Mouse (Mus musculus): ENCODE data around the gene Svs5. TPM values are rescaled to one million over a fixed set of nuclear protein-coding genes. Genes with fewer than 3 reads are reported as not detected.
A peak's percentile ranks its signal among the peaks of the same experiment; 100 is the strongest.
"Not testable (repeated sequence)": the region's sequence is repeated elsewhere in the genome, so short reads cannot be mapped to it uniquely, and the experiment has no call there.

Svs5 gene
- not detected in 2 replicates for polyA plus RNA-seq (2016; fragmentation: Nextera tagmentation; extraction: Ambion mirVana)

DNA sequence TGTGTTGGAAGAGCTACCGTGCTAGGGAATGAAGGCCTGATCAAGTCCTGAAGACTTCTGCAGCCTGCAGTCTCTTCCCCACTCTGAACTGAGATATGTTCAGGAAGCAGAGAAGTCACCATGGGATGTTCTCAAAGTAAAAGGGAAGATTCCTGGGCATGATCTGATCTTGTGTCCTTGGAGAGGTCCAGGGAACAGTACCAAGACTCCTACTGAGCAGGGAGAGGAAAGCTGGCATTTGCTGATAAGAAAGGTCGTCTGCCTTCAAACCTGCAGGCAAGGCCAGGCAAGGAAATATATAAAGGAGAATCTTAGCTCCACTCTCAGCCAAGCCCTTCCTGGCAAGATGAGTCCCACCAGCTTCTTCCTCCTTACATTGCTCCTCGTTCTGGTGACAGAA is at the start of gene Svs5:
TSS of gene Svs5 (plus strand) at position 301 of the 400 bp plus-strand sequence.
- not testable (repeated sequence) for H3K9me3 ChIP-seq (replicated peaks); H3K27me3 ChIP-seq (ENCODE audit: low read depth, poor library complexity, severe bottlenecking); H3K27ac ChIP-seq; H3K4me1 ChIP-seq; H3K36me3 ChIP-seq; H3K4me3 ChIP-seq; DNase-seq (ENCODE audit: low spot score)
- WGBS: 82% methylated on average over 3 of the region's 3 CpGs

DNA sequence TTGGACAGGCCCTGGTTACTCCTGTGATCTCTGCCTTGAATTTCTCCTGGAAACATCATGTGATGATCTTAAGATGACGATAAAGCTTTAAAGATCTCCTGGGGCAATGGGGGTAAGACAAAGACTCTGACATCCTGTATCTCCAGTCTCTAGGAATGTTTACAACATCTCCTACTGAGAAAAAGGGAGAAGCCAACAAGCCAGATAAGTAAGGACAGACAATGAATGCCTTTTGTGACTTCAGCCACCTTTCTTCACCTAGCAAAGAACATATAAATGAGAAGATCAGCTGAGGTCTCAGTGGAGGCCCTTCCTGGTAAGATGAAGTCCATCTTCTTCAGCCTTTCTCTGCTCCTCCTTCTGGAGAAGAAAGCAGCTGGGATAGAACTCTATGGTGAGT is 43.6 kb upstream of the Svs5 start, which contains the start of gene Svs3a:
TSS of gene Svs3a (plus strand) at position 301 of the 400 bp plus-strand sequence.
- not testable (repeated sequence) for H3K27me3 ChIP-seq (ENCODE audit: low read depth, poor library complexity, severe bottlenecking); H3K36me3 ChIP-seq; H3K27ac ChIP-seq; H3K9me3 ChIP-seq (replicated peaks); H3K4me1 ChIP-seq; H3K4me3 ChIP-seq; DNase-seq (ENCODE audit: low spot score)
- WGBS: 78% methylated on average over 1 of the region's 1 CpGs

DNA sequence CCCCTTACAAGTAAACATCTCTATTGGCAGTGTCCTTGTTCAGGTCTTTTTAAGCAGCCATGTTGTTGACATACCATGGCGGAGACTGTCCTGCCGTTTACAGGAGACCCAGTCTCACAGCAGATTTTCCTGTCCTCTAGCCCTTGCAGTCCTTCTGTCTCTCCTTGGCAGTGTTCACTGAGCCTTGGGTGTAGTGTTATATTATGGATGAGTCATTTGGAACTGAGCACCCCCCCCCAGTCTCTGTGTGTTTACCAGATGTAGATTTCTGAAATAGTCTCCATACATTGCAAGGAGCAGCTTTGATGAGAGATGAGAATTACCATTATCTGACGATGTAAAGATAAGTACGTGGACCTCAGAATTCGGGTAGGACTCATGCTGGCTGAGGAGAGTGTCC is 19.9 kb upstream of the Svs5 start:
- H3K36me3 ChIP-seq: no peaks in the 10 kb centered on the region
- H3K4me1 ChIP-seq: no peaks in the 10 kb centered on the region
- DNase-seq (ENCODE audit: low spot score): no peak
- 89% methylated on average over 5 of the region's 5 CpGs for WGBS
- H3K27me3 ChIP-seq (ENCODE audit: low read depth, poor library complexity, severe bottlenecking): no peaks in the 10 kb centered on the region
- no peak overlapping the region for H3K27ac ChIP-seq
- H3K4me3 ChIP-seq: no peak overlapping the region
- H3K9me3 ChIP-seq (replicated peaks): no peaks in the 10 kb centered on the region

DNA sequence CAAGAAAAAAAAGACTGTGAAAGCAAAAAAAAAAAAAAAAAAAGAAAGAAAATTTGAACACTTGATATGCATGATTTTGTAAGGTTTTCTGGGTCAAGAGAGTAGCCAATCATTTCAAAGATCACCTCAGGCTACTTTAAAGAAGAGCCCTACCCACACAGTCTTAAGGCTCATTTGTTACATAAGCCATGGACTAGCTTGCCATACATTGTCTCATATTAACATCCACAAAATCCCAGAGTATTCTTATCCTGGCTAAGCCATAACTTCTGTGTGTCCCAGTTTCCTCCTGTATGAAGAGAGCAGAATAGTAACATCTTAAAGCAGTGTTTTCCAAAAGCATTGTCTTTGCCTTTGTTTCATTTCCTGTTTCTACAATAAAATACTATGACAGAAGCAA is 17.1 kb upstream of the Svs5 start:
- not testable (repeated sequence) for DNase-seq (ENCODE audit: low spot score); H3K27ac ChIP-seq; H3K4me3 ChIP-seq; H3K4me1 ChIP-seq; H3K27me3 ChIP-seq (ENCODE audit: low read depth, poor library complexity, severe bottlenecking); H3K9me3 ChIP-seq (replicated peaks); H3K36me3 ChIP-seq

DNA sequence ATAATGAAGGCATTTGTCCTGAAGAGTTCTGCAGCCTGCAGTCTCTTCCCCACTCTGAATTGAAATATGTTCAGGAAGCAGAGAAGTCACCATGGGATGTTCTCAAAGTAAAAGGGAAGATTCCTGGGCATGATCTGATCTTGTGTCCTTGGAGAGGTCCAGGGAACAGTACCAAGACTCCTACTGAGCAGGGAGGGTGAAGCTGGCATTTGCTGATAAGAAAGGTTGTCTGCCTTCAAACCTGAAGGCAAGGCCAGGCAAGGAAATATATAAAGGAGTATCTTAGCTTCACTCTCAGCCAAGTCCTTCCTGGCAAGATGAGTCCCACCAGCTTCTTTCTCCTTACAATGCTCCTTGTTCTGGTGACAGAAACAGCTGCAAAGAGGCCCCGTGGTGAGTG is 16.1 kb upstream of the Svs5 start, which contains the start of gene Svs6:
TSS of gene Svs6 (plus strand) at position 301 of the 400 bp plus-strand sequence.
- H3K4me1 ChIP-seq; DNase-seq (ENCODE audit: low spot score); H3K9me3 ChIP-seq (replicated peaks); H3K36me3 ChIP-seq; H3K27ac ChIP-seq; H3K4me3 ChIP-seq; H3K27me3 ChIP-seq (ENCODE audit: low read depth, poor library complexity, severe bottlenecking): not testable (repeated sequence)
- 87% methylated on average over 1 of the region's 1 CpGs for WGBS

DNA sequence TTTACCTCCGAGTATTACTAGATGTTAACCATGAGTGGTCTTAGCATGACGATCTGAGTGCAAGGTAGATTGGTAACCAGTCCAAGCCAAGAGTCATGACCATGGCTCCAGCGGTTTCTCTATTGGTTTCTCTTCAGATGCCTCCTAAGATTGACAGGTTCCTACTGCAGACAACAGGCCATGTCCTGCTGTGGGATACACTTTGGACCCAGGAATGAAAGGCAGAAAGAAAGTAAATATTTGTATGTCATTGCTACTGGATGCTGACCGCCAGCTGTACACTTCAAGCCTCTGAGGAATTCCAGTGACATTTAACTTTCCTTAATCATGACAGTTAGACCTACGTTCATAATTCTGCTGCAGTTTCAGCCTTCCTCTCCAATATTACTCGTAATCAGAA is 11.6 kb upstream of the Svs5 start:
- DNase-seq (ENCODE audit: low spot score): no peak
- 87% methylated on average over 6 of the region's 6 CpGs for WGBS

DNA sequence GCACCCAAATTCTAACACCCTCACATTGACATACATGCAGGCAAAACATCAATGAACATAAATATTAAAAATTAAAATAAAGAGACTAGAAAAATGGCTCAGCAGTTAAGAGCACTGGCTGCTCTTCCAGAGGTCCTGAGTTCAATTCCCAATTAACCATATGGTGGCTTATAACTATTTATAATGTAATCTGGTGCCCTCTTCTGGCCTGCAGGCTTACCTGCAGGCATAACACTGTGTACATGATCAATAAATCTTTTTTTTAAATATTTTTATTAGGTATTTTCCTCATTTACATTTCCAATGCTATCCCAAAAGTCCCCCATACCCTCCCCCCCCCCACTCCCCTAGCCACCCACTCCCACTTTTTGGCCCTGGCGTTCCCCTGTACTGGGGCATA is 11.2 kb downstream of the Svs5 start:
- not testable (repeated sequence) for H3K27me3 ChIP-seq (ENCODE audit: low read depth, poor library complexity, severe bottlenecking); H3K4me1 ChIP-seq; DNase-seq (ENCODE audit: low spot score); H3K9me3 ChIP-seq (replicated peaks); H3K36me3 ChIP-seq; H3K4me3 ChIP-seq; H3K27ac ChIP-seq
- 86% methylated on average over 1 of the region's 1 CpGs for WGBS

More for the DNA sequence above, 11.6 kb upstream of the Svs5 start:
- no peak overlapping the region for H3K27ac ChIP-seq
- H3K4me1 ChIP-seq: no peaks in the 10 kb centered on the region
- no peaks in the 10 kb centered on the region for H3K27me3 ChIP-seq (ENCODE audit: low read depth, poor library complexity, severe bottlenecking)
- no peak overlapping the region for H3K4me3 ChIP-seq
- no peaks in the 10 kb centered on the region for H3K9me3 ChIP-seq (replicated peaks)
- H3K36me3 ChIP-seq: no peaks in the 10 kb centered on the region

DNA sequence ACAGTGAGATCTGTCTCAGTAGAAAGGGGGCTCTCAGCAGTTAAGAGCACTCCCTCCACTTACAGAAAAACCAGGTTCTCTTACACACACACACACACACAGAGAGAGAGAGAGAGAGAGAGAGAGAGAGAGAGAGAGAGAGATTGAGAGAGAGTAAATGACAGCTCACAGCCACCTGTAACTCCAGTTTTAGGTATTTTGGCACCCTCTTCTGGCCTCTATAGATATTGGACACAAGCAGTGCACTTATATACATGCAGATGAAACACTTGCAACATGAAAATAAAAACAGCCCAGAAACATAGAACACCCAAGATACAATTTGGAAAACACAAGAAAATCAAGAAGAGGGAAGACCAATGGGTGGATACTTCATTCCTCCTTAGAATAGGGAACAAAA is 15.2 kb downstream of the Svs5 start:
- H3K9me3 ChIP-seq (replicated peaks); H3K27ac ChIP-seq; H3K36me3 ChIP-seq; H3K27me3 ChIP-seq (ENCODE audit: low read depth, poor library complexity, severe bottlenecking); H3K4me3 ChIP-seq; H3K4me1 ChIP-seq; DNase-seq (ENCODE audit: low spot score): not testable (repeated sequence)

DNA sequence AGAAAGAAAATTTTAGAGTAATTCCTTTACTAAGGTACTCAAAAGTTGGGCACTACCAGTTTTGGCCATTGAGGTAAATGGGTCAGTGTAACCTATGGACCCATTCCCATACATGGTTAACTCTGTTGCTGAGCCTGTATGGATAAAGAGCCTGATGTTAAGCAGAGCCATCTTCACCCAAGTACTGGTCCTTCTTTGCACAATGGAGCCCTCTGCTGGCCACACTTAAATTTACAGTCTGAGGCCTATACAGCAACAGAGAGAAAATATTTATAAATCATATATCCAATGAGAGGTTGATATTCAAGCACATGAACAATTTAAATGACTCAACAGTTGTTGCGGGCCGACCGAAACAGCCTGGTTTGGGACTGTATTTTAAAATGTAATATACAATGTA is 16.4 kb downstream of the Svs5 start:
- no peaks in the 10 kb centered on the region for H3K9me3 ChIP-seq (replicated peaks)
- H3K4me1 ChIP-seq: no peaks in the 10 kb centered on the region
- no peak overlapping the region for H3K27ac ChIP-seq
- H3K4me3 ChIP-seq: no peak overlapping the region
- H3K36me3 ChIP-seq: no peaks in the 10 kb centered on the region
- DNase-seq (ENCODE audit: low spot score): peak; percentile 40
- no peaks in the 10 kb centered on the region for H3K27me3 ChIP-seq (ENCODE audit: low read depth, poor library complexity, severe bottlenecking)
- 92% methylated on average over 3 of the region's 3 CpGs for WGBS

DNA sequence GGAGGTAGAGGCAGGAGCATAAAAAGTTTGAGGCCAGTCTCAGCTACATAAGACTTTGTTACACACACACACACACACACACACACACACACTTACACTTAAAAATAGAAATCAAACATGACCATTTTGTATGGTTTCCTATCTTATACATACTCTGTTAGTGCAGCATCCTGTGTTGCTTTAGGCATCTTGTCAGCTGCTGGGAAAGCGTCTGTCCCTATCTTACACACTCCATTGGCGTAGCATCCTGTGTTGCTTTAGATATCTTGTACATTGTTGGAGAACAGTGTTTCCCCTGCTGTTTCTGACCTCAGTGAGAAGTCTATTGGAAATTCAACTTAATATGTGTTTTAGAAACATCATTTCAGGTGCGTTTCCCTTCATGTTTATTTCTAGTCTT is 20.2 kb downstream of the Svs5 start:
- no peaks in the 10 kb centered on the region for H3K9me3 ChIP-seq (replicated peaks)
- no peaks in the 10 kb centered on the region for H3K36me3 ChIP-seq
- 0 out of 2 replicates have a peak, but pooled peaks cover 4% of the 10 kb centered on the region for H3K27me3 ChIP-seq (ENCODE audit: low read depth, poor library complexity, severe bottlenecking)
- H3K27ac ChIP-seq: no peak overlapping the region
- no peaks in the 10 kb centered on the region for H3K4me1 ChIP-seq
- 91% methylated on average over 3 of the region's 3 CpGs for WGBS
- no peak overlapping the region for H3K4me3 ChIP-seq
- no peak for DNase-seq (ENCODE audit: low spot score)

DNA sequence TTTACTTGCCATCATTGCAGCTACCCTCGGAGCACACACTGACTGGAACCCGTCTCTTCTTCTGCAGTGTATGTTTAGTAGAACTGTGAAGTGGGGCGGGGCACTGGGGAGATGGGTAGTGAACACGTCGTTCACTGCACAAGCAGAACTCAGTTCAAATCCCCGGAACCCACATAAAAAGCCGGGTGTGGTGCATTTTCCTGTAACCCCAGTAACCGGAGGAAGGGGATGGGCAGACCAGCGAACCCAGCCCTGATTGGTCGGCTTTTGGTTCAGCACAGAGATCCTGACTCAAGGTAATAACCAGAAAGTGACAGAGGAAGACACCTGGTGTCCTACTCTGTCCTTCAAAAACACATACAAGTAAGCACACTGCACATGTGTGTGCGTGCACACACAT is 20.8 kb downstream of the Svs5 start:
- Histone ChIP-seq H3K27me3 (ENCODE audit: low read depth, poor library complexity, severe bottlenecking) (0 out of 2 replicates have a peak, but pooled peaks cover 4% of the 10 kb centered on the region), H3K36me3 (no peaks in the 10 kb centered on the region), H3K4me1 (no peaks in the 10 kb centered on the region), H3K9me3 (replicated peaks) (no peaks in the 10 kb centered on the region), H3K4me3 (no peak overlapping the region), H3K27ac (no peak overlapping the region)
- 92% methylated on average over 11 of the region's 11 CpGs for WGBS
- no peak for DNase-seq (ENCODE audit: low spot score)

DNA sequence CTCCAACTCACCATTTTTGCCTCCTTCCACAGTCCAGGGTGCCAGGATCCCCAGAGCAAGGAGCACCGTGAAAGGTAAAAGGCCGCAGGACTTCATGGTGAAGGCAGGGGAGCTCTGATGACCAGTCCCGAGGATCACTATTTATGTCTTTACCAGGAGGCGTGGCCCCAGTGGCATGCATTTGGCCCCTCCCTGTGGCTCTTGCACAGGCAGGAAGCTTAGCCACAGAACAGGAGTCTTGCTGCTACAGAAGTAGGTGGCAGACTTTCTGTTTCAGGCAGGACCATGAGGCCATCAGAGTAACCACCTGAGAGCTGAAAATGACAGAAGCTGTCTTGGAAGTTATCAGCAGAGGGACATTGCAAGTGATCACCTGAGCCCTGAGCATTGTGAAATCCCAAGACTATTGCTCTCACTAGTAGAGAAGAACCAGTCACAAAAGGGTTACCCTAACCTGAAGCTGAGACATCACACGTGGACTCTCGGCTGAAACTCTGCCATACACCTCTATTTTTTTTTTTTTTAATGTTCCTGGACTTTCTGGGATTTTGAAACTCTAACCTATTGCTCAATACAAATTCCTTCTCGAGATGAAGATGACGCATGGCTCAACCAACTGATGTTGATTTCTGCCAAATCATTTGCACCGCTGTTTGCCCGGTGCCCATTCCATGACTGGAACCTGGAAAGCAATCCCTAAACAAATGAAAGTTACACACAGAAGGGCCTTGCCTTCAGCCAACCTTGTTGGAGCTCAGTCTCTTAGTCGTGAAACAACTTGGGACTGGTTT is 23.8 kb downstream of the Svs5 start:
- Histone ChIP-seq H3K27ac (no peak overlapping the region), H3K4me3 (no peak overlapping the region), H3K9me3 (replicated peaks) (no peaks in the 10 kb centered on the region), H3K4me1 (no peaks in the 10 kb centered on the region), H3K27me3 (ENCODE audit: low read depth, poor library complexity, severe bottlenecking) (peaks cover 17% of the 10 kb centered on the region), H3K36me3 (no peaks in the 10 kb centered on the region)
- no peak for DNase-seq (ENCODE audit: low spot score)
- 81% methylated on average over 11 of the region's 11 CpGs for WGBS

DNA sequence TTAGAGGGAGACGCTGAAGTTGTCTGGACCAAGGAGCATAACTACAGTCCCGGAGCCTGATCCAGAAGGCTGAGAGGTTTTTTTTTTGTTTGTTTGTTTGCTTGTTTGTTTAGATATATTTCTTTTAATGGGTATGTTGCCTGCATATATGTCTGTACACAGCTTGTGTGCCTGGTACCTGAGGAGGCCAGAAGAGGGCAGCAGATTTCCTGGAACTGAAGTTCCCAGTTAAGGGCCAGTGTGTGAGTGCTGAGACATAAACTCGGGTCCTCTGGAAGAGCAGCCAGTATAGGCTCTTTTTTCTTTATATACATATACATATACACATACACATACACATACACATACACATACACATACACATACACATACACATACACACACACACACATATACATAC is 25.8 kb downstream of the Svs5 start:
- Histone ChIP-seq H3K27ac (no peak overlapping the region), H3K4me3 (no peak overlapping the region), H3K4me1 (no peaks in the 10 kb centered on the region), H3K9me3 (replicated peaks) (no peaks in the 10 kb centered on the region), H3K27me3 (ENCODE audit: low read depth, poor library complexity, severe bottlenecking) (peaks cover 20% of the 10 kb centered on the region), H3K36me3 (no peaks in the 10 kb centered on the region)
- WGBS: 86% methylated on average over 3 of the region's 3 CpGs
- no peak for DNase-seq (ENCODE audit: low spot score)

DNA sequence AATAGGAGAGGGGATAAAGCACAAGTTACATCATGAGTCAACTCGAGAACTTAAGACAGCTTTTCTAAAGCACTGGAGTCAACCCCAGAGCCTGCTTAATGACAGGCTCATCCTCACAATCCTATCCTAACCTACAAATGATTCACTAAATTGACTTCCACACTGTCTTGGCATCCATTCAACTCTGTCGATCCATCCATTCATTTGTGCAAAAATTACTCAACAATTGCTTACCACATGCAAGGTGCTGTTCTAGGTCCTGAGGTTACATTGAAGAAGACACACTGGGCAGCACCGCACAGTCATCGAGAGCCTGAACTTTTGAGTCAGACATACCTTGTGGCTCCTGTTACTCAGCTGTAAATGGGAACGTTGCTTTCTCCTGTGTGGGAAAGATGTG is 26.5 kb downstream of the Svs5 start:
- Histone ChIP-seq H3K36me3 (no peaks in the 10 kb centered on the region), H3K9me3 (replicated peaks) (no peaks in the 10 kb centered on the region), H3K4me1 (no peaks in the 10 kb centered on the region), H3K27ac (no peak overlapping the region), H3K4me3 (no peak overlapping the region), H3K27me3 (ENCODE audit: low read depth, poor library complexity, severe bottlenecking) (peaks cover 20% of the 10 kb centered on the region)
- no peak for DNase-seq (ENCODE audit: low spot score)
- WGBS: 87% methylated on average over 5 of the region's 5 CpGs

All from limb, embryonic 10.5 days (tissue).